Mouse (Mus musculus): ENCODE measurements at regions not wholly inside any gene's neighbourhood (a gene's known extent, or its start where the extent isn't known, plus 50 kb on each side); places are given as distances from the start of the nearest gene placed in this dataset.

- ATAC-seq (ENCODE audit: low FRiP score, low TSS enrichment) (no peak), DNase-seq (ENCODE audit: low spot score) (no peak)
- Histone ChIP-seq H3K4me1 (replicated peaks; ENCODE audit: control insufficient read depth, insufficient read depth) (no peaks in the 10 kb centered on the region), H3K9ac (ENCODE audit: low read length) (no peak overlapping the region), H3K36me3 (ENCODE audit: control insufficient read depth, insufficient read depth, low read length) (no peaks in the 10 kb centered on the region), H3K27ac (replicated peaks) (no peak overlapping the region), H3K4me3 (ENCODE audit: low read depth, low read length) (no peak overlapping the region), H3K4me2 (replicated peaks; ENCODE audit: low read depth) (no peak overlapping the region), H3K9me3 (ENCODE audit: control insufficient read depth, low read length) (no peaks in the 10 kb centered on the region), H3K27me3 (ENCODE audit: control insufficient read depth, insufficient read depth, low read length) (no peaks in the 10 kb centered on the region)
- WGBS, result 82% methylated on average over 5 of the region's 5 CpGs
- no peak for TF ChIP-seq CTCF (IDR thresholded peaks at IDR 0.05; ENCODE audit: low read depth)
- no peak for TF ChIP-seq EP300 (optimal IDR thresholded peaks at IDR 0.05)
Observed at GRCm38 (mm10) chr4:125185076-125185475, 57.4 kb upstream of the Zc3h12a start.

- DNase-seq (ENCODE audit: low spot score) (no peak), ATAC-seq (ENCODE audit: low FRiP score, low TSS enrichment) (no peak)
- Histone ChIP-seq H3K9ac (ENCODE audit: low read length) (no peak overlapping the region), H3K27ac (replicated peaks) (no peak overlapping the region), H3K4me2 (replicated peaks; ENCODE audit: low read depth) (no peak overlapping the region), H3K4me1 (replicated peaks; ENCODE audit: control insufficient read depth, insufficient read depth) (no peaks in the 10 kb centered on the region), H3K27me3 (ENCODE audit: control insufficient read depth, insufficient read depth, low read length) (no peaks in the 10 kb centered on the region), H3K4me3 (ENCODE audit: low read depth, low read length) (no peak overlapping the region), H3K36me3 (ENCODE audit: control insufficient read depth, insufficient read depth, low read length) (no peaks in the 10 kb centered on the region), H3K9me3 (ENCODE audit: control insufficient read depth, low read length) (no peaks in the 10 kb centered on the region)
- no peak for TF ChIP-seq CTCF (IDR thresholded peaks at IDR 0.05; ENCODE audit: low read depth)
- no peak for TF ChIP-seq EP300 (optimal IDR thresholded peaks at IDR 0.05)
- WGBS, result 90% methylated on average over 6 of the region's 6 CpGs
Observed at GRCm38 (mm10) chr4:125180947-125181346, 53.3 kb upstream of the Zc3h12a start.

- Histone ChIP-seq H3K9me3 (ENCODE audit: control insufficient read depth, low read length) (no peaks in the 10 kb centered on the region), H3K27me3 (ENCODE audit: control insufficient read depth, insufficient read depth, low read length) (no peaks in the 10 kb centered on the region), H3K36me3 (ENCODE audit: control insufficient read depth, insufficient read depth, low read length) (no peaks in the 10 kb centered on the region), H3K4me2 (replicated peaks; ENCODE audit: low read depth) (no peak overlapping the region), H3K9ac (ENCODE audit: low read length) (no peak overlapping the region), H3K4me3 (ENCODE audit: low read depth, low read length) (no peak overlapping the region), H3K27ac (replicated peaks) (no peak overlapping the region), H3K4me1 (replicated peaks; ENCODE audit: control insufficient read depth, insufficient read depth) (no peaks in the 10 kb centered on the region)
- ATAC-seq (ENCODE audit: low FRiP score, low TSS enrichment) (no peak), DNase-seq (ENCODE audit: low spot score) (no peak)
- TF ChIP-seq CTCF (IDR thresholded peaks at IDR 0.05; ENCODE audit: low read depth), result no peak
- no peak for TF ChIP-seq EP300 (optimal IDR thresholded peaks at IDR 0.05)
- WGBS, result 91% methylated on average over 3 of the region's 3 CpGs
Observed at GRCm38 (mm10) chr4:125178552-125178951, 50.9 kb upstream of the Zc3h12a start.

GRCm38 (mm10) chr4:125177666-125178065 is 50.0 kb upstream of the Zc3h12a start:
- H3K4me3 ChIP-seq (ENCODE audit: low read depth, low read length), result no peak overlapping the region
- ATAC-seq (ENCODE audit: low FRiP score, low TSS enrichment) (no peak), DNase-seq (ENCODE audit: low spot score) (no peak)
- 57% methylated on average over 6 of the region's 6 CpGs for whole genome bisulfite sequencing
- no peak overlapping the region for H3K4me2 ChIP-seq (replicated peaks; ENCODE audit: low read depth)
- no peaks in the 10 kb centered on the region for H3K4me1 ChIP-seq (replicated peaks; ENCODE audit: control insufficient read depth, insufficient read depth)
- no peak overlapping the region for H3K27ac ChIP-seq (replicated peaks)
- no peaks in the 10 kb centered on the region for H3K27me3 ChIP-seq (ENCODE audit: control insufficient read depth, insufficient read depth, low read length)
- no peak overlapping the region for H3K9ac ChIP-seq (ENCODE audit: low read length)
- H3K36me3 ChIP-seq (ENCODE audit: control insufficient read depth, insufficient read depth, low read length), result no peaks in the 10 kb centered on the region
- no peaks in the 10 kb centered on the region for H3K9me3 ChIP-seq (ENCODE audit: control insufficient read depth, low read length)
- TF ChIP-seq CTCF (IDR thresholded peaks at IDR 0.05; ENCODE audit: low read depth) (no peak), EP300 (optimal IDR thresholded peaks at IDR 0.05) (no peak)
